Mouse (Mus musculus) megakaryocyte, embryonic 14.5 days (primary cell): ENCODE data around the gene Gm20388.

Experiments
- FLI1 ChIP-seq: IDR thresholded peaks from 2 replicates; pipeline ENCODE4 v1.6.1; 2012; ENCODE audit warnings: low read length, inconsistent platforms, mixed read lengths
- GATA1 ChIP-seq: IDR thresholded peaks from 3 replicates; pipeline ENCODE4 v1.6.1; 2012; ENCODE audit warnings: mixed read lengths, low read length, inconsistent platforms, borderline replicate concordance

DNA sequence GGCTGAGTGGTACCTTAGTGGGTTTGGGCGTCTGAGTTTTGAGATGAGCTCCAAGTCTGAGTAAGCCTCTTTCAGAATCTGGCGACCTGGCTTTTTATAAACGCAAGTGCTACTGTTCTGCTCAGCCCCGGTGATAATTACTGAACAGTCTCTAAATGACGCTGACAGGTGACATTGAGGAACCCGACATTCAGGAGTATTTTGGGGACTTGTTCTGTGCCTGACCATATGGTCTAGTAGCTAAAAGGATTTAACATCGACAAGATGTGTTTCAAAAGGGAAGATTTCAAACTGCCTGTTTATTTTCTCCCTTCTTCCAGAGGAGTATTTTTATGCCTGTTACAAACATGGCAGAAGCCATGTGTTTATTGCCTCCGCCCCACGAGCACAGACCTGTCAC, 4382.3 kb downstream of the Gm20388 start:
- TF ChIP-seq GATA1 (no peak), FLI1 (no peak)
